Mouse (Mus musculus) G1E (cell line): ENCODE measurements at regions not wholly inside any gene's neighbourhood (a gene's known extent, or its start where the extent isn't known, plus 50 kb on each side); places are given as distances from the start of the nearest gene placed in this dataset.
"Not testable (repeated sequence)": the region's sequence is repeated elsewhere in the genome, so short reads cannot be mapped to it uniquely, and the experiment has no call there.

Experiments
- ATAC-seq: 2 replicates; pipeline ENCODE4 v1.8.0; 2016; ENCODE audit warnings: mild to moderate bottlenecking; ENCODE audit not compliant: insufficient number of reproducible peaks, poor library complexity, low FRiP score, severe bottlenecking; ENCODE audit errors: extremely low read depth
- DNase-seq: peaks from one replicate; pipeline ENCODE4 v3.0.0; 2012; ENCODE audit warnings: low spot score
- H3K27me3 ChIP-seq: 2 replicates; pipeline ENCODE4 v1.6.1; 2012; ENCODE audit warnings: mild to moderate bottlenecking, low read length, inconsistent platforms; ENCODE audit not compliant: insufficient read depth
- H3K36me3 ChIP-seq: replicated peaks from 2 replicates; pipeline ENCODE3; 2012; ENCODE audit warnings: mild to moderate bottlenecking, inconsistent platforms
- H3K4me1 ChIP-seq: 2 replicates; pipeline ENCODE4 v1.6.1; 2012; ENCODE audit warnings: low read depth, low read length, inconsistent platforms, mixed read lengths; ENCODE audit not compliant: insufficient read depth
- H3K4me3 ChIP-seq: 2 replicates; pipeline ENCODE4 v1.5.1; 2012; ENCODE audit warnings: low read depth, mild to moderate bottlenecking, inconsistent platforms, low read length, moderate library complexity, mixed read lengths
- H3K9me3 ChIP-seq: replicated peaks from 2 replicates; pipeline ENCODE4 v1.6.1; 2012; ENCODE audit warnings: inconsistent platforms
- CTCF ChIP-seq: IDR thresholded peaks from 2 replicates; pipeline ENCODE4 v1.5.1; 2012; ENCODE audit warnings: low read depth, low read length, inconsistent platforms, mixed read lengths
- GATA1 ChIP-seq: IDR thresholded peaks from 2 replicates; pipeline ENCODE4 v1.6.1; 2012; ENCODE audit warnings: borderline replicate concordance, low read length, inconsistent platforms, mixed read lengths
- GATA2 ChIP-seq: IDR thresholded peaks from 2 replicates; pipeline ENCODE4 v1.6.1; 2012; ENCODE audit warnings: low read depth, low read length, inconsistent platforms, borderline replicate concordance
- POLR2AphosphoS5 ChIP-seq: IDR thresholded peaks from 2 replicates; pipeline ENCODE4 v1.6.1; 2012; ENCODE audit warnings: low read depth, low read length, inconsistent platforms; ENCODE audit not compliant: insufficient replicate concordance
- TAL1 ChIP-seq: conservative IDR thresholded peaks from 2 replicates; pipeline ENCODE4 v1.6.1; 2012; ENCODE audit warnings: low read depth, low read length, inconsistent platforms, mixed read lengths

GRCm38 (mm10) chr12:25467789-25468188 lies 370.8 kb upstream of the Id2 start:
- Histone ChIP-seq H3K4me1 (no peaks in the 10 kb centered on the region), H3K27me3 (no peaks in the 10 kb centered on the region), H3K36me3 (no peaks in the 10 kb centered on the region), H3K9me3 (peaks cover 50% of the 10 kb centered on the region), H3K4me3 (no peak overlapping the region)
- DNase-seq (no peak), ATAC-seq (no peak)
- TF ChIP-seq TAL1 = no peak
- no peak for TF ChIP-seq POLR2AphosphoS5
- no peak for TF ChIP-seq GATA1
- TF ChIP-seq CTCF = no peak
- no peak for TF ChIP-seq GATA2

GRCm38 (mm10) chr12:25462690-25463089 lies 365.8 kb upstream of the Id2 start:
- not testable (repeated sequence) for H3K27me3 ChIP-seq, H3K36me3 ChIP-seq, ATAC-seq, DNase-seq, H3K4me1 ChIP-seq, H3K4me3 ChIP-seq
- peaks cover 32% of the 10 kb centered on the region for H3K9me3 ChIP-seq

- no peak for ATAC-seq
- no peak for DNase-seq
- Histone ChIP-seq H3K4me3 (no peak overlapping the region), H3K4me1 (no peaks in the 10 kb centered on the region), H3K36me3 (no peaks in the 10 kb centered on the region), H3K9me3 (peaks cover 60% of the 10 kb centered on the region), H3K27me3 (no peaks in the 10 kb centered on the region)
- no peak for TF ChIP-seq TAL1
- TF ChIP-seq GATA2 = no peak
- TF ChIP-seq GATA1 = no peak
- TF ChIP-seq CTCF = no peak
- TF ChIP-seq POLR2AphosphoS5 = no peak
These were observed 358.5 kb upstream of the Id2 start for GRCm38 (mm10) chr12:25455281-25455989.

- H3K36me3 ChIP-seq = no peaks in the 10 kb centered on the region
- no peaks in the 10 kb centered on the region for H3K27me3 ChIP-seq
- H3K4me3 ChIP-seq = no peak overlapping the region
- no peak for DNase-seq
- H3K9me3 ChIP-seq = peaks cover 56% of the 10 kb centered on the region
- TF ChIP-seq POLR2AphosphoS5 (no peak), CTCF (no peak), TAL1 (no peak), GATA2 (no peak), GATA1 (no peak)
- ATAC-seq = no peak
- no peaks in the 10 kb centered on the region for H3K4me1 ChIP-seq
These were observed 356.4 kb upstream of the Id2 start for GRCm38 (mm10) chr12:25453356-25453755.

GRCm38 (mm10) chr12:25451156-25451555 lies 354.2 kb upstream of the Id2 start:
- Histone ChIP-seq H3K4me3 (no peak overlapping the region), H3K9me3 (peaks cover 52% of the 10 kb centered on the region), H3K4me1 (no peaks in the 10 kb centered on the region), H3K36me3 (no peaks in the 10 kb centered on the region), H3K27me3 (no peaks in the 10 kb centered on the region)
- DNase-seq = no peak
- TF ChIP-seq TAL1 (no peak), CTCF (no peak), GATA1 (no peak), POLR2AphosphoS5 (no peak), GATA2 (no peak)
- ATAC-seq = no peak

GRCm38 (mm10) chr12:25444355-25444754 lies 347.4 kb upstream of the Id2 start:
- ATAC-seq (no peak), DNase-seq (no peak)

More at GRCm38 (mm10) chr12:25444355-25444754, 347.4 kb upstream of the Id2 start:
- Histone ChIP-seq H3K9me3 (peaks cover 28% of the 10 kb centered on the region), H3K36me3 (no peaks in the 10 kb centered on the region), H3K27me3 (no peaks in the 10 kb centered on the region), H3K4me1 (no peaks in the 10 kb centered on the region), H3K4me3 (no peak overlapping the region)
- TF ChIP-seq TAL1 (no peak), GATA2 (no peak), POLR2AphosphoS5 (no peak), CTCF (no peak)
